Mouse (Mus musculus): ENCODE data around the gene Hnrnpd.
A peak's percentile ranks its signal among the peaks of the same experiment; 100 is the strongest.

The Hnrnpd gene

DNA sequence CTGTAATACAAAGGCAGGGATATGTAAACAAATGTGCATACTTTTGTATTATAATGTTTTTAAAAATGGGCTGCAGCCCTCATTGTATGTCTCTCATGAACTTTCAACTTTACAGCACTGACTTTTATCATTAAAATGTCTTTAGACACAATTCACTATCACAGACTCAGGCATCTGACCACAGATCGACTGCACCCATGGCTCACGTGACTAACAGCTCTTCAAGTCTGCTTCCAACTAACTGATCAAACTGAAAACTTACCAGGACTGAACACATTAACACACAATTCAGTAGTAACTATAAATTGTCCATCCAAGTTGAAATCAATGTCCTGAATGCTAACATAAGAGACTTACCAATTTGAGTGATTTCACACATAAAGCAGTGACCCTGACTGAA is 18.8 kb downstream of the Hnrnpd start:
- no peak for DNase-seq (ENCODE audit: low spot score in 2 of 2)

- no peak for DNase-seq (ENCODE audit: low spot score in 2 of 2)
These were observed 19.4 kb downstream of the Hnrnpd start for GRCm38 (mm10) chr5:99959236-99959936.

DNA sequence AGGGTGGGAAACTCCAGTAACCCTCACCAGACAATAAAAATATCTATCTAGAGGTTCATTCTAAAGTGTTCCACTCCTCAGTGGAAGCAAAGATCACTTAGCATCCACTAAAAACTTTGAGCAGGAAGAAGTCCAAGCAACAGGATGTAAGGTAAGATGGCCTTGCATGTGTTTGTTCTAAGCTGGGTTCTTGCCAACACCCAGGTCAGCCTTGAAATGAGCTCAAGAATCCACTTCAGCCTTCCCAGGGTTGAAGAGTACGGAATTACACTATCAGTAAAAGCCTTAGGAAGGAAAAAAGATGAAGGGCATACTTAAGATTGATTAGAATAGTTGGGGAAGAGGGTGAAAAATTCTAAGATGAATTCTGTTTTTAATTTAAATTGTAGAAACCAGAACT is 20.1 kb downstream of the Hnrnpd start:
- DNase-seq (ENCODE audit: low spot score in 2 of 2), result no peak

DNA sequence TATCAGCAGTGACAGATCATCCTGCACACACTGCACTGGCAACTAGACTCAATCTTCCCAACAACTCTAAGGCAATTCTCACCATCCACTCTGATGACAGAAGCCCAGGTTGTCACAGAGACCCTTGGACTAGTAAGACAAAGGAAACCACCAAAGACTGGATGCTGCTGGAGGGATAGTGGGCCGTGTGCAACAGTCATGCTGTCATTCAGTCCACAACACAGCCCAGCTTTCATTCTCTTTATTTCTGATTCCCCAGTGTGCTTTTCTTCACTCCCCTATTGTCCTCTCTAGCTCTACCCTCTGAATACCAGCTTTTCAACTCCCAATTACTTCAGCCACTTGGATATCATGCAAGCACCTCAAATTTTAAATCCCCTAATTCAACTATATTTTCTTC is 24.9 kb downstream of the Hnrnpd start:
- DNase-seq (ENCODE audit: low spot score in 2 of 2), result no peak

GRCm38 (mm10) chr5:99952513-99952912 is 26.2 kb downstream of the Hnrnpd start:
- no peak for DNase-seq (ENCODE audit: low spot score in 2 of 2)

DNA sequence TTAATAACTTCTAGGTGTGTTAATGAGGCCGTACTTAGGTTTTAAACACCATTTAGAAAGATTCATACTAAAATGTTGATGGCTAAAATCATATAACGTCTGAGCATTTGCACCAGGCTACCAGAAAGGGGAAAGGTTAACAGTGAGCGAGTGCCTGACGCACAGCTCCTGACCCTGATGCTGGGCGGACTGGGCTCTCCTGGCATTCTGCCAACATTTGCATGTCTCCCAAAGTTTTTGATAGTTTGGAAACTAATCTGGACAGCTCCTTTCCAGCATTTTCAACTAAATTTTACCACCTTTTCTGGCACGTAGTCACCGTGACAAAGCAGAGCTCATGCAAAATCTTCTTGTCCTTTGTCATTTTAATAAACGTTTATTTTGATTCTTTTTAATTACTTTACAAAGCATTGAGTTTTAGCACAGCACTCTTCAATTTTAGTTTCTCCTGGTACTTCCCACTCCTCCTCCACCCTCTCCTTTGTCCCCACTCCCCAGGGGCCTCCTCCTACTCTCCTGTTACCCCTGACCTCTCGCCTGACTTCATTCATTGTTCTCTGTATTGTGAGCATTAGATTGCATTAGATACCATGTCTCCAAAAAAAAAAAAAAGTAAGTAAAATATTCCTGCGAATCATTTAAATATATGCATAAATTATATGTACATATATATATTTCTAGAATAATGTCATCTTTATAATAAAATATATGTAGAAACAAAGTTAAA is 36.8 kb downstream of the Hnrnpd start:
- no peak for DNase-seq (ENCODE audit: low spot score in 2 of 2)

- DNase-seq (ENCODE audit: low spot score in 2 of 2), result no peak
These were observed 37.5 kb downstream of the Hnrnpd start for GRCm38 (mm10) chr5:99941273-99941672.

- DNase-seq (ENCODE audit: low spot score in 2 of 2), result no peak
These were observed 39.3 kb downstream of the Hnrnpd start for GRCm38 (mm10) chr5:99939440-99939839.

GRCm38 (mm10) chr5:99931910-99932309 is 46.8 kb downstream of the Hnrnpd start:
- no peak for DNase-seq (ENCODE audit: low spot score in 2 of 2)

DNA sequence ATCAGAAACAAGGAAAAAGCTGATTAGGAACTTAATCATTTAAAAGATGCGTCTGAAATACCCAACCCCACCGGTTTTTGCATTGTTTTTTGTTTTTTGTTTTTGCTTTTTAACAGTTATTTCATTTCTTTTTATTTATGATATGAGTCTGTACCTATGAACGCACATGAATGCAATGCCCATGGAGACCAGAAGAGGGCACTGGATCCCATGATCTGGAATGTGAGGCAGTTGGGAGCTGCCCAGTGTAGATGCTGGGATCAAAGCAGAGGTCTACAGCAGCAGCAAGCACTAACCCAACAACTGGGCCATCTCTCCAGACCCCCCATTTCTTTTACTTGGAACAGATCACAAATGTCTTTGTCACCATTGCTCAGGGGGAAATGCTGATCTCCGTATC is 50.8 kb downstream of the Hnrnpd start:
- no peak for DNase-seq (ENCODE audit: low spot score in 2 of 2)

DNA sequence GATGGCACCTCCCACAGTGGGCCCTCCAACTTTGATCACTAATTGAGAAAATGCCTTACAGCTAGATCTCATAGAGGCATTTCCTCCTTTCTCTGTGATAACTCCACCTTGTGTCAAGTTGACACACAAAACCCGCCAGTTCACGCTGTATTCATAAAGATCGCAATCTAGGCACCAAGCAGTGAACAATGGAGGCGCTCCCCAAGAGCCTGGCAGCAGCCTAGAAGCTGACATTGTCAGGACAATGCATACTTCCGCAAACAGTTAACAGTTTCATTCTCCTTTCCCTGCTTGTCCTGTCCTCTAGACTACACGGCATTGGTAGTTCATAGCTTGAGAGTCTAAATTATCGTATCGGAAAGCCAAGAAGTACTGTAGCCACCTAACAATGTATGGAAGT is 56.7 kb downstream of the Hnrnpd start:
- no peak for DNase-seq (ENCODE audit: low spot score in 2 of 2)

GRCm38 (mm10) chr5:99915494-99915893 is 63.2 kb downstream of the Hnrnpd start:
- DNase-seq (ENCODE audit: low spot score in 2 of 2), result no peak

DNA sequence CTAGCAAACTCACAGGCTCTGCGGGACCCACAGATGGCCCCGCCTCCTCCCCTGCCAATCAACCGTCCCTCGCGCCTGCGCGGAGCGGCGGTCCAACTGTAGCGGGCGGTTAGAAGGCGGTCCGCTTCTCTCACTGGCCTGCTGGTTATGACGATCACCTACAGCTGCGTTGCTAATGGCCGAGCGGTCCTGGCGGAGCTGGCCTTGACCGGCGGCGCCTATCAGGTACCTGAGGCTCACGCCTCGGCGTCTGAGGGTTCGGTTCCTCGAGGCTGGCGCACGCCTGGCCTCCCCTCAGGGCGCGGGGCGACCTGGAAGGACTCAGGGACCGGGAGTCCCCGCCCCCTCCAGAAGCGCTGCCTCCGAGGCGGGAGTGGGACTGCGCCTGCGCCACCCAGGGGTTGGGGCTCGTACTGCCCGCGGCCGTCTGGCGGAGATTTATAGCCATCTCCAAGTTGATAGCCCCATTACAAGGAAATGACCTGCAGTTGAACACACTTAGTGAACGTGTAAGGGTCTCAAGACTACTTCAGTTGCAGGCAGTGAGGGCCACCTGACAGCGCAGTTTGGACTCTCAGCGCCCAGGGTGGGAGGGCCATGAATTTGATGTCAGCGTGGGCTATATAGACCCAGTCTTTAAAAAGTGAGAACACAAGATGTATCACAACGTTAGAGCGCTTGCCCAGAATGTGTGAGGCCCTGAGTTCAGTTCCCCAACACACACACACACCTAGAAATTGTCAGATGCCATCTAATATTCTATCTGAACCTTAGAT is 72.4 kb downstream of the Hnrnpd start, which contains the start of gene Vamp9:
Vamp9 (plus strand) TSS at position 74 of the 776 bp plus-strand sequence.
- DNase-seq (ENCODE audit: low spot score in 2 of 2), result peak; percentile 89 to 95

Measured in urinary bladder, adult 18-20 months (tissue).